Mouse (Mus musculus): ENCODE results near the gene Bmpr1b.
A peak's percentile ranks its signal among the peaks of the same experiment; 100 is the strongest.

The Bmpr1b gene

DNA sequence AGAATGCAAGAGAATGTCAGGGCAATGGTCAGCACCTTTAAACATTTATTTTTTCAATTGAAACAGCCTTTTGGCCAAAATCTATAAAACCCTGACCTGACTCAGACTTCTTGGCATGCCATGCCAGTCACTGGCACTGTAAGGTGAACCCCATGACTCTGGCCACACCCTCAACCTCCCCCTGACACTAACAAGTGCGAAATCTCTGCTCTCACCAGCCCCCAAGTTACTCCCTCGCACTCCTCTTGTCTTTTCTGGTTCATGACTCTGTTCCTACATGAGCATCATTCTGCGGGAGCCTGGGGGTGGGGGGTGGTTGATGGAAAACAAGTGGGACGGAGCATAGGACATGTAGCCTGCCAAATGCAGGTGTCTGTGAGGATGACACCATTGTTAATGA is 135.1 kb downstream of the Bmpr1b start:
- no peak for DNase-seq (ENCODE audit: low spot score in 2 of 2)

- no peak for DNase-seq (ENCODE audit: low spot score in 2 of 2)
Observed at GRCm38 (mm10) chr3:142019716-142020115, 149.5 kb downstream of the Bmpr1b start.

GRCm38 (mm10) chr3:141984548-141984947 is 184.7 kb downstream of the Bmpr1b start:
- no peak for DNase-seq (ENCODE audit: low spot score in 2 of 2)

- DNase-seq (ENCODE audit: low spot score in 2 of 2): no peak
Observed at GRCm38 (mm10) chr3:141981613-141982432, 187.4 kb downstream of the Bmpr1b start.

- no peak for DNase-seq (ENCODE audit: low spot score in 2 of 2)
Observed at GRCm38 (mm10) chr3:141966244-141966643, 203.0 kb downstream of the Bmpr1b start.

DNA sequence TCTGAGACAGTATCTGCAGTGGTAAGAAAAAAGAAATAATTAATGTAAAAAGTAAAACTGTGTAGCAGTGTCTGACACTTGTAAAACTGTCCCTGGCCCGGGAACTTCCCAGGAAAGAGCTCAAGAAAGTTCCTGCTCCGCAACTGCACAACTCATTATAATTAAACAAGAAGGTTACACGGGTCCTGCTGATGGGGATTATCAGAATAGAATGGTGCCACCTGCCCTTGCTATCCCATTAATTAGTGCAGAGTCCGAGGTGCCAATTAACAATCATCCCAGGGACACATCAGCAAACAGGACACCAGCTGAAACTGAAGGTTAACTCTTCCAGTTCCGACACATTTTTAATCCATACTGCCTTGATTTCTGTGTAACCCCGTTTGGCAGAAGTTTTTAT is 216.3 kb downstream of the Bmpr1b start:
- DNase-seq (ENCODE audit: low spot score in 2 of 2): no peak

- no peak for DNase-seq (ENCODE audit: low spot score in 2 of 2)
Observed at GRCm38 (mm10) chr3:141950642-141951041, 218.6 kb downstream of the Bmpr1b start.

DNA sequence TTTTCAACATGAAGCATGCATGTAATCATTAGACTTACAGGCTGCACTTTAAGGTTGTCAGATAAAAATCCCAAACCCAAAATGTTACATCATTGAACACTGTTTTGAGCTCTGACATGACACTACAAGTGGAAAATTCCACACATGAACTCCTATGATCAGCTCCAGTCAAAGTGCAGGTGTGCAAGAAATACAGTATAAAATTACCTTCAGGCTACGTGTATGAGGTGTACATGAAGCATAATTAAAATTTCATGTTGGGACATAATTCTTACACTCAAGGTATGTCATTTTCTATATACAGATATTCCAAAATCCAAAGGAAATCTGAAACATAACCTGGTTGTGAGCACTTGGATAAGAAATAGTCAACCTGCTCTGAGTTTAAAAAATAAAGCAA is 220.7 kb downstream of the Bmpr1b start:
- DNase-seq (ENCODE audit: low spot score in 2 of 2): no peak

- no peak for DNase-seq (ENCODE audit: low spot score in 2 of 2)
Observed at GRCm38 (mm10) chr3:141948096-141948495, 221.1 kb downstream of the Bmpr1b start.

- no peak for DNase-seq (ENCODE audit: low spot score in 2 of 2)
Observed at GRCm38 (mm10) chr3:141946846-141947245, 222.4 kb downstream of the Bmpr1b start.

DNA sequence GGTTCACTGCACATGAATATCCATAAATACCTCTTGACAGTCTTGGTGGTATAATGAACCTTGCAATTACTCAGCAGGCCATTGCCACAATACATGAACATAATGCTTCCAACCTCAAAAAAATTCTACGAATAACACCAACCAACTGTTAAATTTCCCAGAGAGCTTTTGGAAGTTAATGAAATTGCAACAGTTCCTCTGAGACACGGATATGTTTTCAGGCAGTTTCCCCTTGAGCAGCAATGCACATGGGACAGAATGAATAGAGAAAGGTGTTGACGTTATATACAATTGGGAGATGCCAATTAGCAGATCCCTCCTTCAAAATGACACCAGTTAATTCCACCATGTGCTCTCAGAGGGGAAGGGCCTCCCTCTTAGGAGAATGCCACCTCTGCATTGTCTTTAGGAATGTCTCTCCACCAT is 225.9 kb downstream of the Bmpr1b start:
- DNase-seq (ENCODE audit: low spot score in 2 of 2): no peak

- DNase-seq (ENCODE audit: low spot score in 2 of 2): no peak
Observed at GRCm38 (mm10) chr3:141940207-141940606, 229.0 kb downstream of the Bmpr1b start.

DNA sequence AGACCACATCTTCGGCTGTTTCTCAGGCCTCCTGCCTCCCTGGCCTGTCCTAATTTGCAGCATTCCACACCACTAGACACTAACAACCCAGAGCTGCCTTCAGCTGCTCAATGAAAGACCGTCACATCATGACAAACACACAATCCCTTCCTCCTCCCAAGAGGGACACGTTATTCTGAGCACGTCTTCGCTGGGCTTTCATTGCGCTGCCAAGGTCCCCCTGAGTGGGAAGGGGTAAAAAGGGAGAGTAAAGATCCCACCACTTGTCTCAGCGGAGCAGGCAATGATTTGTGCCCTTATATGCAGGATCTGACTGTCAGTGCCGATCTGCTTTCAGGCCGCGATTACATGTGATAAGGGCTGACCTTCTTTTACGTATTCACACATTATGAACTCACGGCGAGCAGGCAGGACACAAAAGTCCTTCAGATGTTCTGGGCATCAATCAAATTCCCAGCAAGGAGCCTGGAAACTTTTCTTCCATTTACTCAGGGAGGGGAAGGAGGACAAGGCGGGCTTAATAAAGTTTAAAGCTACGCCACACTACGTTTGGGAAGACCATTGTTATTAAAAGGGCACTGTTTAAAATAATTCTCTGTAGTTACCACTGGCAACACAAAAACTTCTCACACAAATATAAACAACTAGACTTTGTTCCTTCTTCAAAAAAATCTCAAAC is 232.5 kb downstream of the Bmpr1b start:
- DNase-seq (ENCODE audit: low spot score in 2 of 2): no peak

- no peak for DNase-seq (ENCODE audit: low spot score in 2 of 2)
Observed at GRCm38 (mm10) chr3:141932956-141933355, 236.3 kb downstream of the Bmpr1b start.

DNA sequence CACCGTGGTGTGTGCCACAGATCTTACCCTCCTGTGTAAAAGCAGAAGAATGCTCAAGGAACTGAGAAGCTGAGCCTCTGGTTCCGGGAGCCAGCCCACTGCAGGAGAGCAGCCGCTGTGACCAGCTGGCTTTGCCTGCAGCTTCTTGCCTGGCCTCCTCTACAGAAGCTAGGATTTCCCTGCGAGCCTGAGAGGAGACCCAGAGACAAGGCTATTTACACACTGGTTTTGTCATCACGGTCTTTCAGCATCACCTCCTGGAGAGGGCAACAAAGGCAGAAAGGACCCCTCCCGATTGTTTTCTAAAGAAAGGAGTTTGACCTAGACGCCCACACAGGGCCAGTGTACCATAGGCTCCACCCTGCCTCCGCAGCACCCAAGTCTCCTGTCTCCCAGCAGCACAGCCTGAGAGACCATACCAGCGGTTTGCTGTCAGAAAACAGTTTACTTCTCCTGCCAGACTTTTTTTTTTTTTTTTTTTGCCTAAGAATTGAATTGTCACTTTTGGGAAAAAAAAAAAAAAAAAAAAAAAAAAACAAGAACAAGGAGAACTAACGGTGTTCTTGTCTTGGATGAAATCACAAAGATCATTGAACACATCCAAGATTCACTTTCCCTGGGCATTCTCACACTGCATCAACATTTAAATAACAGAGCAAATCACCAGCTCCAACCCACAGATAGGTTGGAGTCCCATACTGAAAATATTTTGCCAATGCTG is 237.7 kb downstream of the Bmpr1b start:
- DNase-seq (ENCODE audit: low spot score in 2 of 2): peak in 1 of 2 experiments; percentile 1

- no peak for DNase-seq (ENCODE audit: low spot score in 2 of 2)
Observed at GRCm38 (mm10) chr3:141923442-141923841, 245.8 kb downstream of the Bmpr1b start.

DNA sequence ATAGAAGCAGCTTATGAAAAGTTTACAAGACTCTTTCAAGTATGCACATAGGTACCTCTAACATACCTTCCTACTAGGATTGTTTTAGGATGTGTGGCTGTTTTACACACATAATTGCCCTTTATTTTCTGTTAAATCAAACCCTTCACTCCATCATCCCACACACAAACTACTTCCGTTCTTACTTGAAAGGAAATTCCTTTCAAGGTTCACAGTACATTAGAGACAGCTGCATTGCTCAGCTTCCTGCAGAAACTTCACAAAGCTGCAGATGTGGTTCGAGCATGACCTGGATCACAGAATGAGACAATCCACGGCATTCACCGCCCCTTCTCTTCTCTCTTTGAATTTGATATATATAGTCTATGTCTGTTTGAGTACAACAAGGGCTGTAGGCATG is 248.1 kb downstream of the Bmpr1b start:
- DNase-seq (ENCODE audit: low spot score in 2 of 2): no peak

GRCm38 (mm10) chr3:141919661-141920060 is 249.6 kb downstream of the Bmpr1b start:
- DNase-seq (ENCODE audit: low spot score in 2 of 2): no peak

GRCm38 (mm10) chr3:141917166-141917565 is 252.1 kb downstream of the Bmpr1b start:
- no peak for DNase-seq (ENCODE audit: low spot score in 2 of 2)

GRCm38 (mm10) chr3:141915995-141916394 is 253.2 kb downstream of the Bmpr1b start:
- DNase-seq (ENCODE audit: low spot score in 2 of 2): no peak

- no peak for DNase-seq (ENCODE audit: low spot score in 2 of 2)
Observed at GRCm38 (mm10) chr3:141914588-141914987, 254.6 kb downstream of the Bmpr1b start.

- DNase-seq (ENCODE audit: low spot score in 2 of 2): no peak
Observed at GRCm38 (mm10) chr3:141909136-141909535, 260.1 kb downstream of the Bmpr1b start.
